Mouse (Mus musculus) MEL (cell line): Measurements from ENCODE around the gene Rtbdn. TPM values are rescaled to one million over a fixed set of nuclear protein-coding genes. Genes with fewer than 3 reads are reported as not detected.
A peak's percentile ranks its signal among the peaks of the same experiment; 100 is the strongest.

Experiments
- DNase-seq: peaks from one replicate; pipeline ENCODE4 v3.0.0; 2011; ENCODE audit warnings: low read depth, low spot score
- H3K27ac ChIP-seq: 2 replicates; pipeline ENCODE4 v1.5.1; 2012; ENCODE audit warnings: low read depth, mild to moderate bottlenecking, control low read depth, low read length, moderate library complexity; ENCODE audit not compliant: control insufficient read depth
- H3K27me3 ChIP-seq, 2 experiments: fragments of 150-350 bp in 1 of 2; sonication (generic) in 1 of 2; 2 replicates each; pipeline ENCODE4 v1.6.1; 2012; ENCODE audit warnings: low read length in 2 of 2, mild to moderate bottlenecking in 2 of 2, improper control_type of control experiment in 1 of 2, moderate library complexity in 1 of 2; ENCODE audit not compliant: insufficient read depth in 2 of 2, control insufficient read depth in 1 of 2
- H3K36me3 ChIP-seq, 2 experiments: 2 replicates each; pipeline ENCODE4 v1.6.1; 2012 to 2014; ENCODE audit warnings: low read length in 2 of 2, improper control_type of control experiment in 1 of 2, inconsistent platforms in 1 of 2, mild to moderate bottlenecking in 1 of 2; ENCODE audit not compliant: insufficient read depth in 2 of 2, control insufficient read depth in 1 of 2
- H3K4me1 ChIP-seq, 2 experiments: fragments of 150-350 bp in 1 of 2; sonication (generic) in 1 of 2; 2 replicates each; pipeline ENCODE4 v1.6.1; 2012; ENCODE audit warnings: low read length in 2 of 2, improper control_type of control experiment in 1 of 2, mild to moderate bottlenecking in 1 of 2; ENCODE audit not compliant: insufficient read depth in 2 of 2, control insufficient read depth in 1 of 2
- H3K4me3 ChIP-seq, 2 experiments: fragments of 150-350 bp in 1 of 2; sonication (generic) in 1 of 2; 2 replicates each; pipeline ENCODE4 v1.5.1; 2012; ENCODE audit warnings: low read depth in 2 of 2, low read length in 2 of 2, mild to moderate bottlenecking in 2 of 2, moderate library complexity in 2 of 2, control low read depth in 1 of 2, improper control_type of control experiment in 1 of 2; ENCODE audit not compliant: control insufficient read depth in 1 of 2, insufficient read depth in 1 of 2
- H3K79me2 ChIP-seq: 2 replicates; pipeline ENCODE4 v1.6.1; 2012; ENCODE audit warnings: mild to moderate bottlenecking, low read length, moderate library complexity; ENCODE audit not compliant: control insufficient read depth, poor library complexity, insufficient read depth
- H3K9ac ChIP-seq: 2 replicates; pipeline ENCODE4 v1.6.1; 2012; ENCODE audit warnings: low read depth, mild to moderate bottlenecking, control low read depth, low read length, moderate library complexity; ENCODE audit not compliant: control insufficient read depth, poor library complexity, severe bottlenecking
- H3K9me3 ChIP-seq: fragments of 150-350 bp; sonication (generic); replicated peaks from 2 replicates; pipeline ENCODE4 v1.6.1; 2012; ENCODE audit warnings: mild to moderate bottlenecking, low read length, improper control_type of control experiment, moderate library complexity; ENCODE audit not compliant: insufficient read depth
- BHLHE40 ChIP-seq: IDR thresholded peaks from 2 replicates; pipeline ENCODE4 v1.6.1; 2012; ENCODE audit warnings: low read depth, mild to moderate bottlenecking, inconsistent platforms, low read length, improper control_type of control experiment, borderline replicate concordance
- CHD1 ChIP-seq: IDR thresholded peaks from 2 replicates; pipeline ENCODE4 v1.6.1; 2012; ENCODE audit warnings: low read depth, mild to moderate bottlenecking, inconsistent platforms, low read length, improper control_type of control experiment
- CTCF ChIP-seq, 3 experiments: IDR thresholded peaks in 2 of 3; conservative IDR thresholded peaks in 1 of 3; 2 replicates each; pipeline ENCODE4 v1.5.1; 2011 to 2012; ENCODE audit warnings: low read length in 3 of 3, low read depth in 2 of 3, mild to moderate bottlenecking in 2 of 3, improper control_type of control experiment in 1 of 3, inconsistent platforms in 1 of 3, mixed read lengths in 1 of 3, moderate library complexity in 1 of 3; ENCODE audit not compliant: control insufficient read depth in 1 of 3, insufficient read depth in 1 of 3, poor library complexity in 1 of 3, severe bottlenecking in 1 of 3
- ELF1 ChIP-seq: IDR thresholded peaks from 2 replicates; pipeline ENCODE4 v1.6.1; 2014; ENCODE audit warnings: low read depth, mild to moderate bottlenecking, inconsistent platforms, low read length, improper control_type of control experiment, moderate library complexity
- EP300 ChIP-seq, 2 experiments: IDR thresholded peaks; 2 replicates each; pipeline ENCODE4 v1.6.1; 2011; ENCODE audit warnings: improper control_type of control experiment in 2 of 2, low read length in 2 of 2, low read depth in 1 of 2, mild to moderate bottlenecking in 1 of 2
- ETS1 ChIP-seq: IDR thresholded peaks from 2 replicates; pipeline ENCODE4 v1.6.1; 2012; ENCODE audit warnings: low read depth, mild to moderate bottlenecking, inconsistent platforms, low read length, improper control_type of control experiment, moderate library complexity
- HCFC1 ChIP-seq: IDR thresholded peaks from 2 replicates; pipeline ENCODE4 v1.6.1; 2012; ENCODE audit warnings: low read depth, mild to moderate bottlenecking, inconsistent platforms, low read length, improper control_type of control experiment, moderate library complexity
- JUND ChIP-seq: IDR thresholded peaks from 2 replicates; pipeline ENCODE4 v1.6.1; 2011; ENCODE audit warnings: low read depth, mild to moderate bottlenecking, improper control_type of control experiment, low read length
- MAX ChIP-seq: IDR thresholded peaks from 2 replicates; pipeline ENCODE4 v1.6.1; 2011; ENCODE audit warnings: low read length, improper control_type of control experiment
- MXI1 ChIP-seq: IDR thresholded peaks from 2 replicates; pipeline ENCODE4 v1.6.1; 2011; ENCODE audit warnings: mild to moderate bottlenecking, low read depth, low read length, improper control_type of control experiment
- NRF1 ChIP-seq: IDR thresholded peaks from 2 replicates; pipeline ENCODE4 v1.6.1; 2014; ENCODE audit warnings: low read depth, mild to moderate bottlenecking, inconsistent platforms, low read length, improper control_type of control experiment, moderate library complexity; ENCODE audit not compliant: poor library complexity, insufficient read depth, severe bottlenecking
- POLR2AphosphoS2 ChIP-seq: IDR thresholded peaks from 2 replicates; pipeline ENCODE4 v1.6.1; 2011; ENCODE audit warnings: low read length, improper control_type of control experiment
- POLR2AphosphoS5 ChIP-seq: IDR thresholded peaks from 2 replicates; pipeline ENCODE4 v1.6.1; 2012; ENCODE audit warnings: low read depth, borderline replicate concordance, mild to moderate bottlenecking, inconsistent platforms, low read length, moderate library complexity, mixed read lengths
- RAD21 ChIP-seq: IDR thresholded peaks from 2 replicates; pipeline ENCODE4 v1.6.1; 2011; ENCODE audit warnings: mild to moderate bottlenecking, low read depth, low read length, improper control_type of control experiment
- RCOR1 ChIP-seq: IDR thresholded peaks from 2 replicates; pipeline ENCODE4 v1.6.1; 2012; ENCODE audit warnings: low read depth, mild to moderate bottlenecking, inconsistent platforms, low read length, improper control_type of control experiment
- SIN3A ChIP-seq: IDR thresholded peaks from 2 replicates; pipeline ENCODE4 v1.6.1; 2012; ENCODE audit warnings: low read length, improper control_type of control experiment, inconsistent platforms
- TBP ChIP-seq: IDR thresholded peaks from 2 replicates; pipeline ENCODE4 v1.8.0; 2011; ENCODE audit warnings: low read depth, low read length, improper control_type of control experiment
- UBTF ChIP-seq: IDR thresholded peaks from 2 replicates; pipeline ENCODE4 v1.6.1; 2012; ENCODE audit warnings: low read depth, mild to moderate bottlenecking, inconsistent platforms, low read length, improper control_type of control experiment, moderate library complexity, borderline replicate concordance; ENCODE audit not compliant: insufficient read depth
- USF2 ChIP-seq, 2 experiments: IDR thresholded peaks; 2 replicates each; pipeline ENCODE4 v1.6.1; 2011 to 2012; ENCODE audit warnings: improper control_type of control experiment in 2 of 2, low read length in 2 of 2, borderline replicate concordance in 1 of 2, inconsistent platforms in 1 of 2, low read depth in 1 of 2, mild to moderate bottlenecking in 1 of 2; ENCODE audit not compliant: insufficient read depth in 1 of 2
- ZC3H11A ChIP-seq: IDR thresholded peaks from 2 replicates; pipeline ENCODE4 v1.6.1; 2012; ENCODE audit warnings: low read depth, mild to moderate bottlenecking, inconsistent platforms, low read length, improper control_type of control experiment
- ZNF384 ChIP-seq: IDR thresholded peaks from 2 replicates; pipeline ENCODE4 v1.6.1; 2012; ENCODE audit warnings: low read depth, mild to moderate bottlenecking, inconsistent platforms, low read length, improper control_type of control experiment
- polyA plus RNA-seq, 2 experiments: library from polyadenylated mRNA; stranded (reverse) in 1 of 2; unstranded in 1 of 2; fragments of >175 nt in 1 of 2; fragments of >200 nt in 1 of 2; gene quantifications; 2 replicates each; pipeline versions ENCODE4 v1.2.1 to v1.2.4; 2012; ENCODE audit warnings: low replicate concordance in 2 of 2, low read depth in 1 of 2; ENCODE audit not compliant: insufficient read length in 2 of 2, insufficient read depth in 1 of 2, missing spikeins in 1 of 2
- total RNA-seq: library from RNA; depleted of rRNA; stranded (reverse); fragments of 300-350 nt; gene quantifications from 2 replicates; pipeline ENCODE4 v1.2.3, GENCODE M21; 2012

Rtbdn gene
- total and polyA plus RNA-seq, 3 experiments: 0.08 to 0.11 TPM; not detected in 1

- Histone ChIP-seq H3K79me2 (no peaks in the 10 kb centered on the region), H3K27ac (no peak overlapping the region), H3K9ac (no peak overlapping the region), H3K4me3 (no peak overlapping the region), H3K4me1 (no peaks in the 10 kb centered on the region; a peak in 1 of 4 replicates), H3K36me3 (no peaks in the 10 kb centered on the region), H3K27me3 (peaks cover 0 to 4% of the 10 kb centered on the region in 2 experiments), H3K9me3 (no peaks in the 10 kb centered on the region)
- no peak for TF ChIP-seq CTCF (IDR thresholded peaks at IDR 0.05 in 2 of 3, conservative IDR thresholded peaks at IDR 0.05 in 1 of 3; ENCODE audit: control insufficient read depth in 1 of 3, insufficient read depth in 1 of 3, low read depth in 2 of 3, low read length in 3 of 3, poor library complexity in 1 of 3, severe bottlenecking in 1 of 3)
- TF ChIP-seq JUND: no peak
- TF ChIP-seq SIN3A: no peak
- TF ChIP-seq, all 39 proteins: peak for 0
- DNase-seq: no peak
Measured at GRCm38 (mm10) chr8:84943699-84944098, 3.1 kb upstream of the Rtbdn start.

GRCm38 (mm10) chr8:84944478-84945160 is 2.2 kb upstream of the Rtbdn start:
- no peaks in the 10 kb centered on the region for H3K9me3 ChIP-seq

GRCm38 (mm10) chr8:84945235-84945632 is 1.6 kb upstream of the Rtbdn start:
- Histone ChIP-seq H3K27me3 (peaks cover 0 to 4% of the 10 kb centered on the region in 2 experiments), H3K4me1 (no peaks in the 10 kb centered on the region; a peak in 1 of 4 replicates)
- no peak for DNase-seq

More at GRCm38 (mm10) chr8:84944478-84945160, 2.2 kb upstream of the Rtbdn start:
- Histone ChIP-seq H3K4me3 (peak overlapping the region in 1 of 2 experiments; percentile 3; a peak in 1 of 4 replicates), H3K9ac (no peak overlapping the region), H3K27me3 (peaks cover 0 to 4% of the 10 kb centered on the region in 2 experiments), H3K36me3 (no peaks in the 10 kb centered on the region), H3K27ac (no peak overlapping the region), H3K4me1 (no peaks in the 10 kb centered on the region; a peak in 1 of 4 replicates)
- peak; percentile 84 for DNase-seq
- TF ChIP-seq USF2 (IDR thresholded peaks at IDR 0.05; ENCODE audit: borderline replicate concordance in 1 of 2, insufficient read depth in 1 of 2, low read depth in 1 of 2, low read length in 2 of 2): no peak
- no peak for TF ChIP-seq CTCF (IDR thresholded peaks at IDR 0.05 in 2 of 3, conservative IDR thresholded peaks at IDR 0.05 in 1 of 3; ENCODE audit: control insufficient read depth in 1 of 3, insufficient read depth in 1 of 3, low read depth in 2 of 3, low read length in 3 of 3, poor library complexity in 1 of 3, severe bottlenecking in 1 of 3)
- TF ChIP-seq MXI1: no peak
- TF ChIP-seq ZC3H11A: no peak
- TF ChIP-seq POLR2AphosphoS2: no peak
- TF ChIP-seq ZNF384: no peak
- no peak for TF ChIP-seq ELF1
- TF ChIP-seq BHLHE40: no peak
- no peak for TF ChIP-seq RCOR1
- TF ChIP-seq UBTF: no peak
- TF ChIP-seq HCFC1: no peak
- TF ChIP-seq MAX: no peak
- TF ChIP-seq CHD1: no peak
- no peak for TF ChIP-seq EP300 (IDR thresholded peaks at IDR 0.05; ENCODE audit: low read depth in 1 of 2, low read length in 2 of 2)
- TF ChIP-seq SIN3A: no peak
- no peak for TF ChIP-seq RAD21
- no peak for TF ChIP-seq TBP
- TF ChIP-seq POLR2AphosphoS5: no peak
- no peak for TF ChIP-seq ETS1
- TF ChIP-seq, all 39 proteins: peak for 0
- H3K79me2 ChIP-seq: no peaks in the 10 kb centered on the region

More at GRCm38 (mm10) chr8:84945235-84945632, 1.6 kb upstream of the Rtbdn start:
- H3K4me3 ChIP-seq: no peak overlapping the region
- no peaks in the 10 kb centered on the region for H3K36me3 ChIP-seq
- H3K79me2 ChIP-seq: no peaks in the 10 kb centered on the region
- no peak overlapping the region for H3K9ac ChIP-seq
- no peak for TF ChIP-seq ELF1
- peak; percentile 64 for TF ChIP-seq NRF1
- TF ChIP-seq, all 39 proteins: peak for 1
- Histone ChIP-seq H3K27ac (no peak overlapping the region), H3K9me3 (no peaks in the 10 kb centered on the region)
